Mouse (Mus musculus) liver, embryonic 18 days (tissue): ENCODE measurements around the gene Galm. TPM values are rescaled to one million over a fixed set of nuclear protein-coding genes. Genes with fewer than 3 reads are reported as not detected.

Source experiments
- polyA plus RNA-seq: library from polyadenylated mRNA; depleted of rRNA; stranded (reverse); fragments of >200 nt; gene quantifications from 2 replicates; pipeline ENCODE4 v1.2.3, GENCODE M21; 2012; rRNA removed

Gene Galm
- 35.6 and 38.2 TPM in 2 replicates for polyA plus RNA-seq

GRCm38 (mm10) chr17:80127331-80128251 lies at the start of gene Galm:
Galm (plus strand) TSS chr17:80127471.

DNA sequence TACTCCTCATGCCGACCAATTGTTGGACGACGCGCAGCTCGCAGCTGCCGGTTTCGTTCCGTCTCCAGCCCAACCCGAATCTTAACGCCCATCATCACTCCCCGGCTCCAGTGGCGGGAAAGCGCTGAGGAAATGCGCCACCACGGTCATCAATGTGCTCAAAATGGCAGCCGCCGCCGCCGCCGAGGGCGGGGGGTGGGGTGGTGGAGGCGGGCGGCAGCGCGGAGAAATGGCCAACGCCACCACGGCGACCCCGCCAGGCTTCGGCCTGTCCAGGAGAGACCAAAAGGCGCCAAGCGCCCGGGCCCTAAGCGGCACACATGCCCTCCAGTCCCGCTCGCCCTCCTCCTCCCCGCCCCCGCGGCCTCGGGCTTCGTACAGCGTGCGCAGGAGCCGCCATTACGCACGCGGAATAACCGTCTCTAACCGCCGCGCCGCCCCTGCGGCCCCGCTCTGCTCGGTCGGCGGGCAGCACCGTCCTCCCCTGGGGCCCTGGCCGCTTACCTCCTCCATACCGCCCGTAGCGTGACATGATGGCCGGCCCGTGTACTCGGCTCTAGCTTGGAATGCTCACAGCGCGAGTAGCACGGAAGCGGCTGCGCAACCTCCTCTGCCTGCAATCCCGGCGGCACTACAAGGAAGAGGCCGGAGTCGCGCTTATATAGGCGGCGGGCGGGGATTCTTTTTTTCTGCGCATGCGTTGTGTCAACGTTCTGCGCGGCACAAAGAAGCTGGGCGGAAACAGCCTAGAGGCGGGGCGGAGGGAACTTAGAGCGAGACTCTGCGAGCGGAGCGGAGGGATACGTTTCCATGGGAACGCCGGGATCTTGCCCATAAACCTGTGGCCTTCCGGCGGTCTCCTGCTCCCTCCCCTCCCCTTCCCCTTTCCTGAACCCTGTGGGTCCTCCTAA lies 79.7 kb downstream of the Galm start, which contains the start of the genes Srsf7 and Ttc39d:
Srsf7 (minus strand) TSS at position 637 of the 911 bp plus-strand sequence.
Ttc39d (plus strand) TSS at position 790 of the 911 bp plus-strand sequence.

DNA sequence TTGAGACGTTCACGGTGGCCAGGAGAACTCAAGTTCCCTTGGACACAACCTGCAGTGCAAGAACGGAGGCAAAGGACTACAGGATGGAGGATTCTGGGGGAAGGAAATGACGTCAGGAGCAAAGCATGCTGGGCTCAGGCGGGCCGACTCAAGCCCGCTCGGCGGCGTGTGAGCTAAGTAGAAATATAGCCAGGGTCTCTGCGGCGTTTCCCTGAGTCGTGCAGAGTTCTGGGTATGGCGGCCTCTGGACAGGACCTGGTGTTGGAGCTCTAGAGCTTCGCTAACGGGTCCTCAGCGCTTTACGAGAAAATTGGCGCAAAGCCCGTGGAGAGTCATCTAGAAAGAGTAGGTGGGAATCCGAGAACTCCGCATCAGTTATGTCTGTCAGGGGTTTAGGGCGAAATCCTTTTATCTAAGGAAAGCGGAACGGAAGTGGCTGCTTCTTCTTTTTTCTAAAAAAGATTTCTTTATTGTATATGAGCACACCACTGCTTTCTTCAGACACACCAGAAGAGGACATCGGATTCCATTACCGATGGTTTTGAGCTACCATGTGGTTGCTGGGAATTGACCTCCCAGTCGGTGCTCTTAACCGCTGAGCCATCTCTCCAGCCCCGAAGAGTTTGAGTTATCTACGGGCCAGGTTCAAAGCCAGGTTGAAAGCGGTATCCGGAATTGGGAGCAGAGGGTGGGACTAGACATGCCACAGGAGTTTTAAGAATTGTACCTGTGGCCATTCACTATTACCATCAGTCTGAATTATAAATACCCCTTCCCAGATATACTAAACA lies 97.2 kb downstream of the Galm start, which contains the start of gene Gemin6:
Gemin6 (plus strand) TSS at position 116 of the 791 bp plus-strand sequence.

Other genes starting within 250 kb of the Galm start
- 23.9 and 25.1 TPM in 2 replicates for gene Atl2, start 231.3 kb upstream of the Galm start, polyA plus RNA-seq
- gene Hnrnpll, start 65.1 kb upstream of the Galm start, polyA plus RNA-seq = 18.6 and 20.2 TPM in 2 replicates
- 106 and 109 TPM in 2 replicates for gene Srsf7, start 79.8 kb downstream of the Galm start, polyA plus RNA-seq
- gene Ttc39d, start 80.0 kb downstream of the Galm start, polyA plus RNA-seq = 0.01 TPM in 2 replicates
- 8.8 and 9.0 TPM in 2 replicates for gene Gemin6, start 97.0 kb downstream of the Galm start, polyA plus RNA-seq
- 3.2 and 3.5 TPM in 2 replicates for gene Morn2, start 162.7 kb downstream of the Galm start, polyA plus RNA-seq
- gene Dhx57, start 163.0 kb downstream of the Galm start, polyA plus RNA-seq = 6.1 and 6.9 TPM in 2 replicates
- 0.08 and 0.21 TPM in 2 replicates for gene Arhgef33, start 179.9 kb downstream of the Galm start, polyA plus RNA-seq
- 0.20 TPM in 1 of 2 replicates, not detected in the other for gene Gm10190, start 246.1 kb downstream of the Galm start, polyA plus RNA-seq